ENCODE assay signal across 11 mouse cellular contexts in the genomic region with DNA sequence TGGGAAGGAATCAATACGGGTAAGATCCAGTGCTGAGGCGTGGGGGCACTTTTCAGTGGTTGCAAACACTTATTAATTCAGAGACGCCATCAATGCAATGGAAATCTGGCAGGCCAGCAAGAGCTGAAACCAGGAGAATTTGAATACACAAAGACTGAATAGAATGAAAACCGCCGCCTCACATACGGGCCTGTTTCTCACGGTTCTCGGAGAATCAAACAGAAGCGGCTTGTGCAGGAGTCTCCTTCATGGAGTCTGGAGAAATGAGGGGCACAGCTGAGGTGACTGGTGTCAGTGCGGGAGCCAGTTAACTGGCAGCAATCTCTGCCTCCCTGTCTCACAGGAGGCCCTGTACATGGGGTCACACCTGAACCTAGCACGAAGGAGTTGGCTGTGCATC.
DNase-seq lines count a peak whose midpoint lies in the region; ATAC-seq and TF ChIP-seq lines count a peak whose summit lies in the region.
"Had no signal": no experiment of that assay in that cellular context is flagged by ENCODE, and none has a peak within 500 bp of the region (broad histone marks: within the 10 kb centered on the region; RNA-seq: fewer than 3 reads in every experiment).

No protein-coding gene starts in this region.

- H3K4me1 ChIP-seq in heart, embryonic 12.5 days (replicated peaks) = peaks cover 79% of the 10 kb centered on the region
- H3K4me1 ChIP-seq in CH12.LX (ENCODE audit: control insufficient read depth in 1 of 2, insufficient read depth in 2 of 2) = peaks cover 37 to 93% of the 10 kb centered on the region in 2 experiments
- peaks cover 57% of the 10 kb centered on the region for H3K4me1 ChIP-seq in forebrain, embryonic 11.5 days (replicated peaks; ENCODE audit: control insufficient read depth, insufficient read depth, low read length)
- peaks cover 77% of the 10 kb centered on the region for H3K4me1 ChIP-seq in midbrain, embryonic 11.5 days (ENCODE audit: control insufficient read depth, insufficient read depth, low read length)
- H3K4me1 ChIP-seq in cerebellum, adult 2 months (ENCODE audit: control insufficient read depth, insufficient read depth, low read length) = peaks cover 31% of the 10 kb centered on the region

- no peak overlapping the region for H3K4me3 ChIP-seq in heart, embryonic 12.5 days
- no peak overlapping the region for H3K4me3 ChIP-seq in CH12.LX (replicated peaks in 1 of 3; ENCODE audit: low read depth in 2 of 3, low read length in 2 of 3, poor library complexity in 1 of 3)
- H3K4me3 ChIP-seq in forebrain, embryonic 11.5 days (ENCODE audit: low read depth, low read length) = no peak overlapping the region
- H3K4me3 ChIP-seq in midbrain, embryonic 11.5 days (ENCODE audit: low read depth, low read length) = no peak overlapping the region
- no peak overlapping the region for H3K4me3 ChIP-seq in cerebellum, adult 2 months (replicated peaks; ENCODE audit: insufficient read depth, low read depth, low read length)
- H3K4me3 ChIP-seq: limb, embryonic 12.5 days had no signal

- intact Hi-C loops in heart, postnatal 10 days (cut with DNase I) = no loop called here

- no peaks in the 10 kb centered on the region for H3K79me2 ChIP-seq in CH12.LX (replicated peaks; ENCODE audit: control insufficient read depth, extremely low read depth, insufficient read depth, poor library complexity, severe bottlenecking)

- no peaks in the 10 kb centered on the region; the same call in 1 of the 2 replicates for H3K36me3 ChIP-seq in heart, embryonic 12.5 days
- peaks cover 7 to 34% of the 10 kb centered on the region in 2 experiments for H3K36me3 ChIP-seq in CH12.LX (replicated peaks in 1 of 2; ENCODE audit: control insufficient read depth in 1 of 2, insufficient read depth in 1 of 2, low read length in 1 of 2)
- H3K36me3 ChIP-seq in forebrain, embryonic 11.5 days (ENCODE audit: control insufficient read depth, insufficient read depth, low read length) = no peaks in the 10 kb centered on the region; the same call in 1 of the 2 replicates
- peaks cover 5% of the 10 kb centered on the region; the same call in 1 of the 2 replicates for H3K36me3 ChIP-seq in midbrain, embryonic 11.5 days (ENCODE audit: control insufficient read depth, insufficient read depth, low read length)

- dilution Hi-C loops in CH12.LX (cut with MboI; ENCODE audit: extremely low pct_ligation_motif_present, extremely low pct_unique_long_range_greater_than_20kb, low sequenced_read_pairs) = no loop called here

- TF ChIP-seq RAD21 in CH12.LX (IDR thresholded peaks at IDR 0.05; ENCODE audit: low read depth, low read length) = no peak

- H3K9me3 ChIP-seq in heart, embryonic 12.5 days (replicated peaks) = no peaks in the 10 kb centered on the region
- H3K9me3 ChIP-seq in CH12.LX (replicated peaks; ENCODE audit: low read length) = no peaks in the 10 kb centered on the region
- no peaks in the 10 kb centered on the region for H3K9me3 ChIP-seq in forebrain, embryonic 11.5 days (ENCODE audit: control insufficient read depth, low read length)
- H3K9me3 ChIP-seq in midbrain, embryonic 11.5 days (ENCODE audit: control insufficient read depth, low read length) = no peaks in the 10 kb centered on the region
- H3K9me3 ChIP-seq: limb, embryonic 12.5 days had no signal

- in situ Hi-C loops in CH12.LX (cut with MboI; ENCODE audit: low pct_ligation_motif_present, low pct_unique_long_range_greater_than_20kb, low sequenced_read_pairs) = no loop called here

- H3K9ac ChIP-seq in heart, embryonic 12.5 days = no peak overlapping the region
- H3K9ac ChIP-seq in CH12.LX (ENCODE audit: insufficient read depth, low read depth) = no peak overlapping the region
- peak overlapping the region; percentile 5 for H3K9ac ChIP-seq in forebrain, embryonic 11.5 days (ENCODE audit: low read length)
- peak overlapping the region; percentile 56 for H3K9ac ChIP-seq in midbrain, embryonic 11.5 days (ENCODE audit: low read length)
- H3K9ac ChIP-seq: limb, embryonic 12.5 days had no signal

- no peak for DNase-seq in heart, postnatal 10 days
- peak; percentile 37 for DNase-seq in CH12.LX (ENCODE audit: extremely low read depth)
- peak; percentile 70 for DNase-seq in forebrain, embryonic 11.5 days (ENCODE audit: low spot score)
- DNase-seq in midbrain, embryonic 11.5 days (ENCODE audit: low spot score, missing footprints) = peak; percentile 96
- DNase-seq in cerebellum, adult 2 months = no peak
- DNase-seq in thymus, postnatal 4 days = no peak
- no peak for DNase-seq in adrenal gland, adult 2 months
- DNase-seq: kidney, adult 2 months; spleen, adult 18-20 months had no signal

- 81% methylated on average over 11 of the region's 11 CpGs for WGBS in heart, embryonic 12.5 days
- 10% methylated on average over 11 of the region's 11 CpGs for WGBS in forebrain, embryonic 11.5 days
- WGBS in midbrain, embryonic 11.5 days = 16% methylated on average over 11 of the region's 11 CpGs
- 84% methylated on average over 11 of the region's 11 CpGs for WGBS in cerebellum, adult 2 months

- TF ChIP-seq EP300 in CH12.LX (IDR thresholded peaks at IDR 0.05; ENCODE audit: low read length) = 0 out of 2 replicates have a peak, but pooled peaks have one; percentile 19

- H3K27me3 ChIP-seq in heart, embryonic 12.5 days (replicated peaks) = no peaks in the 10 kb centered on the region
- no peaks in the 10 kb centered on the region for H3K27me3 ChIP-seq in CH12.LX (replicated peaks)
- H3K27me3 ChIP-seq in forebrain, embryonic 11.5 days (ENCODE audit: control insufficient read depth, insufficient read depth, low read length) = no peaks in the 10 kb centered on the region
- no peaks in the 10 kb centered on the region for H3K27me3 ChIP-seq in midbrain, embryonic 11.5 days (ENCODE audit: control insufficient read depth, insufficient read depth, low read length)
- H3K27me3 ChIP-seq in cerebellum, adult 2 months (ENCODE audit: control insufficient read depth, insufficient read depth, low read length) = no peaks in the 10 kb centered on the region
- H3K27me3 ChIP-seq: limb, embryonic 12.5 days had no signal

- no peak for ATAC-seq in heart, embryonic 12.5 days (ENCODE audit: insufficient number of reproducible peaks, low FRiP score)
- ATAC-seq in forebrain, embryonic 11.5 days (replicated peaks; ENCODE audit: low FRiP score) = peak; percentile 68
- ATAC-seq in midbrain, embryonic 11.5 days (ENCODE audit: low FRiP score) = peak; percentile 57

- TF ChIP-seq POLR2A in CH12.LX (IDR thresholded peaks at IDR 0.05; ENCODE audit: low read depth, low read length) = no peak
- TF ChIP-seq POLR2A in cerebellum, adult 2 months (IDR thresholded peaks at IDR 0.05; ENCODE audit: borderline replicate concordance, insufficient read depth, low read length) = no peak

- peak overlapping the region; percentile 7; the same call in 1 of the 2 replicates for H3K27ac ChIP-seq in heart, embryonic 12.5 days (ENCODE audit: poor library complexity, severe bottlenecking)
- H3K27ac ChIP-seq in CH12.LX (ENCODE audit: insufficient read depth, low read depth) = no peak overlapping the region
- H3K27ac ChIP-seq in forebrain, embryonic 11.5 days (ENCODE audit: low read depth, low read length) = peak overlapping the region; percentile 95
- peak overlapping the region; percentile 99 for H3K27ac ChIP-seq in midbrain, embryonic 11.5 days (ENCODE audit: low read depth, low read length)
- no peak overlapping the region for H3K27ac ChIP-seq in cerebellum, adult 2 months (ENCODE audit: insufficient read depth, low read length)
- H3K27ac ChIP-seq: limb, embryonic 12.5 days had no signal

- no peak for TF ChIP-seq CTCF in CH12.LX (conservative IDR thresholded peaks at IDR 0.05 in 1 of 2, IDR thresholded peaks at IDR 0.05 in 1 of 2; ENCODE audit: low read depth in 2 of 2, low read length in 2 of 2)
- TF ChIP-seq CTCF in cerebellum, adult 2 months (IDR thresholded peaks at IDR 0.05; ENCODE audit: borderline replicate concordance, insufficient read depth, low read depth, low read length) = no peak

- no peak overlapping the region for H3K4me2 ChIP-seq in heart, embryonic 12.5 days
- no peak overlapping the region; the same call in 1 of the 2 replicates for H3K4me2 ChIP-seq in CH12.LX (ENCODE audit: insufficient read depth, low read depth, poor library complexity, severe bottlenecking)
- peak overlapping the region; percentile 41; the same call in 1 of the 2 replicates for H3K4me2 ChIP-seq in forebrain, embryonic 11.5 days (ENCODE audit: low read depth, low read length, severe bottlenecking)
- H3K4me2 ChIP-seq in midbrain, embryonic 11.5 days = peak overlapping the region; percentile 39; the same call in 1 of the 2 replicates
- H3K4me2 ChIP-seq: limb, embryonic 12.5 days had no signal

TF ChIP-seq in CH12.LX, 34 proteins besides CTCF, POLR2A, EP300 and RAD21:
- TF ChIP-seq IRF4 (IDR thresholded peaks at IDR 0.05; ENCODE audit: low read depth, low read length) (0 out of 2 replicates have a peak, but pooled peaks have one; percentile 10), ZNF384 (IDR thresholded peaks at IDR 0.05; ENCODE audit: low read depth, low read length) (no peak), ZKSCAN1 (IDR thresholded peaks at IDR 0.05; ENCODE audit: borderline replicate concordance, low read depth, low read length) (no peak), MEF2A (IDR thresholded peaks at IDR 0.05; ENCODE audit: borderline replicate concordance, low read depth, low read length) (no peak), ZC3H11A (IDR thresholded peaks at IDR 0.05; ENCODE audit: low read depth, low read length) (no peak), USF1 (IDR thresholded peaks at IDR 0.05; ENCODE audit: low read depth, low read length) (no peak), SMC3 (IDR thresholded peaks at IDR 0.05; ENCODE audit: low read depth, low read length) (no peak), ETS1 (conservative IDR thresholded peaks at IDR 0.05; ENCODE audit: low read depth, low read length) (0 out of 2 replicates have a peak, but pooled peaks have one; percentile 13), NRF1 (IDR thresholded peaks at IDR 0.05; ENCODE audit: low read depth, low read length) (no peak), MAFK (IDR thresholded peaks at IDR 0.05; ENCODE audit: insufficient replicate concordance, low read length) (no peak), GABPA (IDR thresholded peaks at IDR 0.05; ENCODE audit: insufficient replicate concordance, low read depth, low read length) (no peak)

Comparison
In these comparisons a context has a peak if more than half of its experiments do, and no peak if none do; other contexts are left out.
1. H3K27ac ChIP-seq: peak in heart, embryonic 12.5 days (single experiment), forebrain, embryonic 11.5 days (single experiment) and midbrain, embryonic 11.5 days (single experiment); none in CH12.LX (single experiment) and cerebellum, adult 2 months (single experiment).
2. H3K4me2 ChIP-seq: peak in forebrain, embryonic 11.5 days (single experiment) and midbrain, embryonic 11.5 days (single experiment); none in heart, embryonic 12.5 days (single experiment) and CH12.LX (single experiment).
3. H3K9ac ChIP-seq: peak in forebrain, embryonic 11.5 days (single experiment) and midbrain, embryonic 11.5 days (single experiment); none in heart, embryonic 12.5 days (single experiment) and CH12.LX (single experiment).
4. DNase-seq: peak in CH12.LX (single experiment), forebrain, embryonic 11.5 days (single experiment) and midbrain, embryonic 11.5 days (single experiment); none in heart, postnatal 10 days (0 of 2), cerebellum, adult 2 months (0 of 2), thymus, postnatal 4 days (single experiment) and adrenal gland, adult 2 months (single experiment).